Mouse (Mus musculus): ENCODE measurements around the gene Traf3ip2. TPM values are rescaled to one million over a fixed set of nuclear protein-coding genes. Genes with fewer than 3 reads are reported as not detected.
A peak's percentile ranks its signal among the peaks of the same experiment; 100 is the strongest.

Traf3ip2 gene
- polyA plus RNA-seq, 1 experiment from 2014 or later = 4.1 TPM

DNA sequence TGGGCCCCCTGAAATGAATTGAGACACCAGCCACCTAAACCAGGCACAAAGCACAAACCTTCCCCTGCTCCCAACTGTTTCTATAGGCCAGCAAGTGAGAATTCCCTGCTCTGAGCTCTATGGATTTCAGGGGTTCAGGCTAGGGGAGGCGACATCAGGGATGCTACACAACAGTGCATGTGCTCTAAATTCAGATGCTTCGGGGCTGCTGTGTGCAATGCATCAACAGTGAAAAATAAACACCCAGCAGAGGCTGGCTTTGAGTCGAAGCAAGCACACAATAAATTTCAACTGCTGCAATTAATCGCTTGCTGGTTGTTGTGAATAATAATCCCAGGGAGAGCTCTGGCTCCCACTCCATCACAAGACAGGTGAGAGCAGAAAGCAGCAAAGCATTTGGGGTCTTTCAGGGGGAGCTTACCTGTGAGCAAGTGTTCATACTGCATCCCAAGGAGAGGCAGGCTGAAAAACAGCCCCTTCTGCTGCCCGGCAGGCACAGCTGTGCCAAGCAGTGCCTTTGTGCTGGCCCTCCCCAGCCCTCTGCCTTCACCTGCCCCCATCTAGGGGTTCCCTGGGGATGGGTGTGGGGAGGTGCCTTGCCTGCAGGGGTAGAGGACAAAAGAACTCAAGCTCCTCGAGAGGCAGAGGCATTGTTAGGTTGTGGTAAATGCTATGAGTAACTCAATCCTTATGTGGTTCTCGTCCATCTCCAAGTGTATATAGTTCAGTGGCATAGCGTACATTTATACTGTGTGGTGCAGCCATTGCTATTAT lies 24.6 kb upstream of the Traf3ip2 start:
- WGBS = 53% methylated on average over 8 of the region's 8 CpGs

DNA sequence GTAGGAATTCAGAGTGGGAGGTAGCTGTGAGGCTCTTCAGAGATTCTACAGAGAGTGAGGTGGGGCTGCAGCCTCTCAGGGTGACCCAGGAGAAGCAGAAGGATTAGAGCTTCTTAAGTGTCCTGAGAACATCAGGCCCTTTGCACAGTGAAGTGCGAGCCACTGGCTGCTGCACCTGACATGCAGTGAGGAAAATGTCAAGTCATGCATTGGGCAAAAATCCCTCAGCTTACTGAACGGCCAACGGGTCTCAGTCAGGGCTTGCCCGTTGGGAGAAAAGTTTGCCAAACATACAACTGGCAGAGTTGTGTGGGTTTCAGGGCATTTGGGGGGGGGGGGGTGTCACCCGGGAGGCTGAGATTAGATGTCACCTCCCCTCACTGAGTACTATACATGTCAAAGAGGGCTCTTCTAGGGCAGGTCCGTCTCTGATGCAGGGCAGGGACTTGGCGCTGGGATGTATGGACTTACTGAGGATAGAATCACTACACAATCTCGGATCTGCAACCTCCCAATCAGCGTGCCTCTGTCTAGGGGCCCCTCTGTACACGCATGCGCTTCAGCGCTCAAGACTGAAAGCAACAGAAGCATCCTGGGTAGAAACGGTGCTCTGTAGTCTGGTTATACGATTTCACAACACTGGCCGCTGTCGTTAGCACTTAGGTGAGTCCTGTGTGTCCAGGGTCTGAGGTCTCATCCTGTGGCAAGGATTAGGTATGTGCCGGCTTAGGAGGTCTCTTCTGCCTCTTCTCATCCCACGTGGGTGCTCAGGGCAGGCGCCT lies 22.8 kb upstream of the Traf3ip2 start:
- no peak overlapping the region for H3K4me2 ChIP-seq (replicated peaks)
- ATAC-seq = no peak
- H3K4me3 ChIP-seq (replicated peaks) = no peak overlapping the region
- WGBS = 80% methylated on average over 19 of the region's 19 CpGs
- no peaks in the 10 kb centered on the region; the same call in 1 of the 2 replicates for H3K36me3 ChIP-seq
- peaks cover 31% of the 10 kb centered on the region for H3K4me1 ChIP-seq (replicated peaks)
- no peak overlapping the region for H3K27ac ChIP-seq
- H3K27me3 ChIP-seq = no peaks in the 10 kb centered on the region
- H3K9ac ChIP-seq (replicated peaks) = no peak overlapping the region
- 0 out of 2 replicates have a peak, but pooled peaks cover 9% of the 10 kb centered on the region for H3K9me3 ChIP-seq

More for the DNA sequence above, 24.6 kb upstream of the Traf3ip2 start:
- Histone ChIP-seq H3K36me3 (no peaks in the 10 kb centered on the region; the same call in 1 of the 2 replicates), H3K9me3 (0 out of 2 replicates have a peak, but pooled peaks cover 6% of the 10 kb centered on the region), H3K4me2 (replicated peaks) (peak overlapping the region; percentile 13), H3K4me1 (replicated peaks) (peaks cover 31% of the 10 kb centered on the region), H3K4me3 (replicated peaks) (no peak overlapping the region), H3K9ac (replicated peaks) (peak overlapping the region; percentile 51), H3K27ac (peak overlapping the region; percentile 79), H3K27me3 (no peaks in the 10 kb centered on the region)
- peak; percentile 53 for ATAC-seq

DNA sequence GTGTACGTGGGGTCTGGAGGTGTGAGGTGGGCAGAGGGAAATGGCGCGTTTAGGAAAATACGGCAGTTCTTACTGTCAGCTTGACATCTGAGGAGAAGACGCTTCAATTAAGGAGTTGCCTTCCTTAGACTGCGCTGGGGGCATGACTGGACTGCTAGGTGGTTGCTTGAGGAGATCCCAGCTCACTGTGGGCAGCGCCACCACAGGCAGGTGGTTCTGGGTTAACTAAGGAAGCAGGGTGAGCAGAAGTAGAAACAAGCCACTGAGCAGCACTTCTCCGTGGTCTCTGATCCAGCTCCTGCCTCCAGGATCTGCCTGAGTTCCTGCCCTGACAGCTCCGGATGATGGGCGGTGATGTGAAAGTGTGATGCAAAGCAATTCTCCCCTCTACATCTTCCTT lies 22.1 kb upstream of the Traf3ip2 start:
- H3K27me3 ChIP-seq = no peaks in the 10 kb centered on the region
- H3K4me1 ChIP-seq (replicated peaks) = peaks cover 31% of the 10 kb centered on the region
- no peaks in the 10 kb centered on the region; the same call in 1 of the 2 replicates for H3K36me3 ChIP-seq
- WGBS = 81% methylated on average over 10 of the region's 10 CpGs
- ATAC-seq = no peak
- H3K9ac ChIP-seq (replicated peaks) = no peak overlapping the region
- no peak overlapping the region for H3K27ac ChIP-seq
- 0 out of 2 replicates have a peak, but pooled peaks cover 9% of the 10 kb centered on the region for H3K9me3 ChIP-seq
- H3K4me3 ChIP-seq (replicated peaks) = no peak overlapping the region
- H3K4me2 ChIP-seq (replicated peaks) = no peak overlapping the region

DNA sequence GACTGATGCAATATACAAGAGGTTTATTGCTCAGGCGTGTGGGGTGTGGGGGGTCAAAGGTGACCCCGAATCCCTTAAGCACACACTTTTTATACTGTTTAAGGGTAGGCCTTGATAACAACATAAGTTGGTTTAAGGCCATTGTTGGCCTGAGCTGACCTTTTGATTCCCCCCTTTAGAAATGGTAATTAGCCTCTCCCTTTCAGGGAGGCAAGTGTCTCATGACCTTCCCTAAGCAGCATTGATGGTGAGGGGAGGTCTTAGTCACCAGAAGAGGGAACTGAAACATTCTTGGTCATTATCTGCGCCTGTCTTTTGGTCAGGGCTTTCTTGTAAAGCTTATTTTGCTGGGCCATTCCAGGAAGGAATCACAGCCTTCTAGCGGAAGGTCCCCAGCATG lies 20.2 kb upstream of the Traf3ip2 start:
- no peak overlapping the region for H3K4me2 ChIP-seq (replicated peaks)
- no peak overlapping the region for H3K27ac ChIP-seq
- no peak overlapping the region for H3K4me3 ChIP-seq (replicated peaks)
- H3K4me1 ChIP-seq (replicated peaks) = peaks cover 37% of the 10 kb centered on the region
- no peak overlapping the region for H3K9ac ChIP-seq (replicated peaks)
- no peaks in the 10 kb centered on the region; the same call in 1 of the 2 replicates for H3K36me3 ChIP-seq
- H3K9me3 ChIP-seq = 0 out of 2 replicates have a peak, but pooled peaks cover 9% of the 10 kb centered on the region
- 43% methylated on average over 4 of the region's 4 CpGs for WGBS
- no peak for ATAC-seq
- no peaks in the 10 kb centered on the region for H3K27me3 ChIP-seq

DNA sequence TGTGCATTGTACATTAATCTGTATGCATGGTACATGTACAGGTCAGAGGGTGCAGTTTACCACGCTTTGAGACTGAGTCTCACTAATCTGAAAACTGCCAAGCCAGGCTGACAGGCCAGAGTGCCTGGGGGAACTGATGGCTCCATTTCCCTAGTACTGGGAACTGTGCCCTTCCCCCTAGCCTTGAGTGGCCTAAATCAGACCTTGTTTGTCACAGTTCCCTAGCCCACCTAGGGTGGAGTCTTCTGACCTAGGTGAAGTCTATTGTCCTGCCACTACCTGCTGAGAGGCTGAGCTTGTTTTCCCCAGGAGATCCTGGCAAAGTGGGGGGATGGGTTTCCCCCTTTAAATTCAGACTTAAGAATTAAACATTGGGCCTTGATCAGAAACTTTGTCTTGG lies 18.0 kb upstream of the Traf3ip2 start:
- Histone ChIP-seq H3K9me3 (0 out of 2 replicates have a peak, but pooled peaks cover 9% of the 10 kb centered on the region), H3K4me1 (replicated peaks) (peaks cover 24% of the 10 kb centered on the region), H3K36me3 (no peaks in the 10 kb centered on the region; the same call in 1 of the 2 replicates), H3K4me3 (replicated peaks) (no peak overlapping the region), H3K27ac (no peak overlapping the region), H3K4me2 (replicated peaks) (no peak overlapping the region), H3K9ac (replicated peaks) (no peak overlapping the region), H3K27me3 (no peaks in the 10 kb centered on the region)
- WGBS = 52% methylated on average over 1 of the region's 1 CpGs
- ATAC-seq = no peak

DNA sequence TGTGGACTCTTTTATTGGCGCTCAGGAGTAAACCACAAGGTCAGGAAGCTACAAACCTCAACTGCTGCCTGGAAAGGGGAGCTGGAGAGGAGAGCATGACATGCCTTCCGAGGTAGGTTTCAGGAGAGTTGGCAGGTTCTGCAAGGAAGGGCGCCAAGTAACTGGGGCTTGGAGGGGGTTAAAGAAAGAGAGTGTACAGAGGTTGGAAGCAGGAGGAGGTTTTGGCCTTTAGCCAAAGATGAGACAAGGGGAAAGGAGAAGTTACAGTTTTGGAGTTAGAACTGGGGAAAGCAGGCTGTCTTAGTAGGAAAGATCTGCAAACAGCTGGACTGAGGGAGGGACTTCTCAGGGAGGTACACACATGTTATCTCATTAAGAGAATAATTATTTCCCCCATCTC lies 16.9 kb upstream of the Traf3ip2 start:
- H3K27me3 ChIP-seq = no peaks in the 10 kb centered on the region
- no peak overlapping the region for H3K4me2 ChIP-seq (replicated peaks)
- WGBS = 86% methylated on average over 3 of the region's 3 CpGs
- no peaks in the 10 kb centered on the region; the same call in 1 of the 2 replicates for H3K36me3 ChIP-seq
- no peak overlapping the region for H3K27ac ChIP-seq
- H3K9me3 ChIP-seq = 0 out of 2 replicates have a peak, but pooled peaks cover 9% of the 10 kb centered on the region
- no peak overlapping the region for H3K4me3 ChIP-seq (replicated peaks)
- no peak overlapping the region for H3K9ac ChIP-seq (replicated peaks)
- ATAC-seq = no peak
- peaks cover 22% of the 10 kb centered on the region for H3K4me1 ChIP-seq (replicated peaks)

DNA sequence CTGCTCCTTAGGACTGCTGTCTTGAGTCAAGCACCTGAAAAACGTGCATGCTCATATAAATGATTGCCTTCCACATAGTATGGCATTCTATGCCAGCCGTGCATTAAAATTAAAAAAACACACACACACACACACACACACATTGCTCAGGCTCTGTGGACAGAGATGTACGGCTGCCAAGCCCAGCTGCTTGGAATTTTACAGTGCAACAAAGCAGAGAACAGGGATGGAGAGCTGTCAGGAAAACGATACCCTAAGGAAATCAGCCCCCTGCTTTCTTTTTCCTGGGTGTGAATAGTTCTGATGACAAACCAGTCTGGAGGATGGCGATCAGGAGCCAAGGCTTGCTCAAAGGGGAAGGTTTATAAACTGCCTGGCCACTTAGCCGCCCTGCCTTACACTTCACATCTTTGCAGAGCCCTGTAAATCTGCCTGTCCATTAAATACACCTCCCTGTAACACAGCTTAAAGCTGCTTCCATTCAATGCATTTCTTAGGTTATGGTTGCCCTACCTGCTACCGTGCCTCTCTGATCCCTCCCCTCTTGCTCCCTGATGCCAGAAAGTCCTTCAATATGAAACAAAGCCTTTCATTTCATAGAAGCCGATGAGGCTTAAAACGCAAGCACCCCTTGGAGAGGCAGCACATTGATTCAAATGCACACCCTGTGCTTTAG lies 15.5 kb upstream of the Traf3ip2 start:
- Histone ChIP-seq H3K9ac (replicated peaks) (no peak overlapping the region), H3K4me2 (replicated peaks) (no peak overlapping the region), H3K4me3 (replicated peaks) (no peak overlapping the region), H3K27me3 (no peaks in the 10 kb centered on the region), H3K4me1 (replicated peaks) (peaks cover 22% of the 10 kb centered on the region), H3K27ac (peak overlapping the region; percentile 48), H3K36me3 (no peaks in the 10 kb centered on the region; the same call in 1 of the 2 replicates), H3K9me3 (0 out of 2 replicates have a peak, but pooled peaks cover 9% of the 10 kb centered on the region)
- ATAC-seq = peak; percentile 65
- WGBS = 34% methylated on average over 9 of the region's 9 CpGs

DNA sequence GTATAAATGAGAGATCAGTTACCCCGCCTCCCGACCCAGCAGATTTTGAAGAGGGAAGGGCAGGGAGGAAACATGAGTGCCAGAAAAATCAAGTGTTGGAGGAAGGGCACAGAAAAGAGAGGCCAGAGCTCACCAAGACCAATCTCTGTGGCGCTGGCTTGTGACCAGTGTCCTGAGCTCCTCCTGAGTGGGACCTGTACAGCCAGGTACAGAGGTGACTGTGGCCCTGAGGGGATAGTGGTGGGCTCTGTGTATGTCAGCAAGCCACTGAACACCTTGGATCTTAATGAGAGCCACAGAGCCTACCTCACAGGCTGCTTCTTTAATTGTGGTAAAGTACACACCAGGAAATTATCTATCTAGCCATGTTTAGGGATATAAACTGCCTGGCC lies 14.9 kb upstream of the Traf3ip2 start:
- Histone ChIP-seq H3K9ac (replicated peaks) (no peak overlapping the region), H3K27ac (peak overlapping the region; percentile 48)
- WGBS = 46% methylated on average over 3 of the region's 3 CpGs

DNA sequence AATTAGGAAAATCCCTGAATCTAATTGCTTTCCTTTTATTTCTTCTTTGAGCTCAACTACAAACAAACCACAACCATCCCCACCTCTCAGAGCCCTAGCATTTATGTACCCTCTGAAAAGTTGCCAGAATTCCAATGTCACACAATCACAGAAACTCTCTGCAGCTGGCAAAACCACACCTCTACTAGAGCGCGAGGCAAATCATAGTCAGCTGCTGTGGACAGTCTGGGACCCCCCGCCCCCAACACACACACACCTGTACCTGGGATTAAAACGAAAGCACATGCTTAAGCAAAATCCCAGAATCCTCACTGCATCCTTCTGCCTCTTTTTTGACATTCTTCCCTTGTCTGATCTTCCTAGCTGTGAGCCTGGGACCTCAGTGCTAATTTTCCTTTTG lies 13.1 kb upstream of the Traf3ip2 start:
- H3K4me2 ChIP-seq (replicated peaks) = no peak overlapping the region
- peaks cover 5% of the 10 kb centered on the region; the same call in 1 of the 2 replicates for H3K9me3 ChIP-seq
- H3K27ac ChIP-seq = no peak overlapping the region
- no peak for ATAC-seq
- H3K36me3 ChIP-seq = no peaks in the 10 kb centered on the region
- H3K9ac ChIP-seq (replicated peaks) = no peak overlapping the region
- H3K4me3 ChIP-seq (replicated peaks) = no peak overlapping the region
- H3K4me1 ChIP-seq (replicated peaks) = peaks cover 22% of the 10 kb centered on the region
- WGBS = 89% methylated on average over 4 of the region's 4 CpGs
- H3K27me3 ChIP-seq = no peaks in the 10 kb centered on the region

More for the DNA sequence above, 14.9 kb upstream of the Traf3ip2 start:
- Histone ChIP-seq H3K27me3 (no peaks in the 10 kb centered on the region), H3K9me3 (0 out of 2 replicates have a peak, but pooled peaks cover 7% of the 10 kb centered on the region), H3K4me1 (replicated peaks) (peaks cover 22% of the 10 kb centered on the region), H3K4me3 (replicated peaks) (no peak overlapping the region), H3K36me3 (no peaks in the 10 kb centered on the region; the same call in 1 of the 2 replicates), H3K4me2 (replicated peaks) (no peak overlapping the region)
- ATAC-seq = peak; percentile 68

DNA sequence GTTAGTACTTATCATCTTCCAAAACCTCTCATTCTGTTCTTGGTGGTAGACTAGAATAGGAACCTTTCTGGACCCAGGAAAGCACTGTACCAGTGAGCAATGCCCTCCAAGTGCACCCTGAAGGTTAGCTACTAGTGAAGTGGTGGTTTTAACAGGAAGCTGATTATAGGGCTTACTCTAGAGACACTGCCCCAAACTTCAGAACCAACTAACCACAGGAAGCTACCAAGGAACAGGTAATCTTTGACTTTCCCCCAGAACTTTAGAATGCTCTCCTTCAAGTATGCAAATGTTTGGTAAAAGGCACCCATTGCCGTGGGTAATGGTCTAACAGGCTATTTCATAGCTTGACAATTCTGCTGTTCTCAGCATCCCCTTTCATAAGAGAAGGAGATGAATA lies 12.6 kb upstream of the Traf3ip2 start:
- H3K27ac ChIP-seq = no peak overlapping the region
- peaks cover 9% of the 10 kb centered on the region; the same call in 1 of the 2 replicates for H3K9me3 ChIP-seq
- no peaks in the 10 kb centered on the region for H3K36me3 ChIP-seq
- no peaks in the 10 kb centered on the region for H3K27me3 ChIP-seq
- H3K4me1 ChIP-seq (replicated peaks) = peaks cover 22% of the 10 kb centered on the region
- ATAC-seq = no peak
- no peak overlapping the region for H3K9ac ChIP-seq (replicated peaks)
- H3K4me3 ChIP-seq (replicated peaks) = no peak overlapping the region
- no peak overlapping the region for H3K4me2 ChIP-seq (replicated peaks)
- 91% methylated on average over 1 of the region's 1 CpGs for WGBS

DNA sequence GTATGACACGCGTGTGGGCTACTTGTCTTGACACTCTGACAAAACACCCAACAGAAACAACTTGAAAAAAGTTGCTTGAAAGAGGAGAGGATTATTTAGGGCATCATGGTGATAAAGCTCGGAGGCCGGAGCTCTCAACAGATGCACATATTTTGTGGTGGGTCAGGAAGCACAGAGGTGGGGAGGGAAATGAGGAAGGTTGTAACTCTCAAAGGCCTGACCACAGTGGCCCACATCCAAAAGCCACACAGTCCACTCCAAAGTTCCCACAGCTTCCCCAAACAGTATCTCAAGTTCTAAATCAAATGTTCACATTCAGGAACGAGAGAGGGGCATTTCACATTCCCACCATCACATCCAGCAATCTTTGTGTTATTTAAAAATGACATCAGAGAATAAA lies 11.7 kb upstream of the Traf3ip2 start:
- 88% methylated on average over 5 of the region's 5 CpGs for WGBS
- no peak overlapping the region for H3K4me2 ChIP-seq (replicated peaks)
- no peaks in the 10 kb centered on the region for H3K36me3 ChIP-seq
- peaks cover 12% of the 10 kb centered on the region; the same call in 1 of the 2 replicates for H3K9me3 ChIP-seq
- H3K27ac ChIP-seq = no peak overlapping the region
- H3K4me1 ChIP-seq (replicated peaks) = peaks cover 19% of the 10 kb centered on the region
- H3K4me3 ChIP-seq (replicated peaks) = no peak overlapping the region
- no peaks in the 10 kb centered on the region for H3K27me3 ChIP-seq
- ATAC-seq = no peak
- no peak overlapping the region for H3K9ac ChIP-seq (replicated peaks)

Measured in midbrain, embryonic 13.5 days (tissue).